Mouse (Mus musculus): ENCODE measurements around the gene Gltpd2.

GRCm38 (mm10) chr11:70489684-70490083 lies 29.3 kb upstream of the Gltpd2 start:
- TF ChIP-seq POLR2A (IDR thresholded peaks at IDR 0.05; ENCODE audit: borderline replicate concordance, extremely low read depth, low read depth, low read length) (no peak), CTCF (IDR thresholded peaks at IDR 0.05; ENCODE audit: insufficient read depth, low read length) (no peak)

Data from lung, adult 2 months (tissue).